Mouse (Mus musculus) stomach, embryonic 15.5 days (tissue): ENCODE results near the gene Trarg1. TPM values are rescaled to one million over a fixed set of nuclear protein-coding genes. Genes with fewer than 3 reads are reported as not detected.
"Not testable (repeated sequence)": the region's sequence is repeated elsewhere in the genome, so short reads cannot be mapped to it uniquely, and the experiment has no call there.

Experiments
- ATAC-seq: fragments of 200-750 bp; cut with Nextera tagmentation; 2 replicates; pipeline ENCODE4 v1.8.0; 2017; ENCODE audit warnings: low read depth, moderate number of reproducible peaks, moderate TSS enrichment; ENCODE audit not compliant: insufficient read depth, low FRiP score
- H3K27ac ChIP-seq: fragments of 300-500 bp; sonication (generic); 2 replicates; pipeline ENCODE4 v1.5.1; 2015; ENCODE audit warnings: mild to moderate bottlenecking, inconsistent platforms
- H3K27me3 ChIP-seq: fragments of 300-500 bp; sonication (generic); replicated peaks from 2 replicates; pipeline ENCODE4 v1.6.1; 2015; ENCODE audit warnings: inconsistent platforms
- H3K36me3 ChIP-seq: fragments of 300-500 bp; sonication (generic); 2 replicates; pipeline ENCODE4 v1.6.1; 2015; ENCODE audit warnings: inconsistent platforms
- H3K4me1 ChIP-seq: fragments of 300-500 bp; sonication (generic); 2 replicates; pipeline ENCODE4 v1.6.1; 2015; ENCODE audit warnings: inconsistent platforms
- H3K4me2 ChIP-seq: fragments of 300-500 bp; sonication (generic); 2 replicates; pipeline ENCODE4 v1.6.1; 2015; ENCODE audit warnings: mild to moderate bottlenecking, inconsistent platforms
- H3K4me3 ChIP-seq: fragments of 300-500 bp; sonication (generic); replicated peaks from 2 replicates; pipeline ENCODE4 v1.5.1; 2015; ENCODE audit warnings: inconsistent platforms
- H3K9ac ChIP-seq: fragments of 300-500 bp; sonication (generic); 2 replicates; pipeline ENCODE4 v1.6.1; 2015; ENCODE audit warnings: inconsistent platforms
- H3K9me3 ChIP-seq: fragments of 300-500 bp; sonication (generic); 2 replicates; pipeline ENCODE4 v1.6.1; 2016; ENCODE audit warnings: inconsistent platforms
- WGBS: fragments of 180-500 bp; shearing (Covaris S2); methylation state at CpG from one replicate; pipeline ENCODE4 v1.1.7; 2015; 5-methylcytosine and 5-hydroxymethylcytosine counted together
- polyA plus RNA-seq: library from polyadenylated mRNA; unstranded; fragments of >200 nt; fragmentation: Nextera tagmentation; extraction: Ambion mirVana; gene quantifications from 2 replicates; pipeline ENCODE4 v1.2.1, GENCODE M21; 2015

Trarg1 gene
- 0.61 and 0.89 TPM in 2 replicates for polyA plus RNA-seq

DNA sequence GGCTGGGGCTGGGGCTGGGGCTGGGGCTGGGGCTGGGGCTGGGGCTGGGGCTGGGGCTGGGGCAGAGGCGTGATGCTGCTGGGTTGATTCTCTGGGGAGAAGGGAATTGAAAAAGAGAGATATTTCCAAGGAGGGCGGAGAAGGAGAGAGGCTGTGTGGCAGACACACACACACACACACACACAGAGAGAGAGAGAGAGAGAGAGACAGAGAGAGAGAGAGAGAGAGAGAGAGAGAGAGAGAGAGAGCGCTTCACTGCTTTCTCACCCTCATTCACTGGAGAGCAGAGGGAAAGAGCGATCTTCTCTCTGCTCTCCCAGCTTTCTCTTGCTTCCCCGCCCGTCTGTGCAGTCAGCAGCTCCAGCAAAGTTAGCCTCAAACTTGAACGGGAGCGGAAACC, at the start of gene Trarg1:
Gene Trarg1 (plus strand): TSS at position 301 of the 400 bp plus-strand sequence.
- not testable (repeated sequence) for H3K27ac ChIP-seq, H3K4me3 ChIP-seq, H3K36me3 ChIP-seq, H3K27me3 ChIP-seq, H3K9ac ChIP-seq, ATAC-seq, H3K4me1 ChIP-seq, H3K9me3 ChIP-seq
- WGBS = 32% methylated on average over 8 of the region's 8 CpGs
- H3K4me2 ChIP-seq = peak within 1 kb of the TSS; percentile 11; the same call in 1 of the 2 replicates

DNA sequence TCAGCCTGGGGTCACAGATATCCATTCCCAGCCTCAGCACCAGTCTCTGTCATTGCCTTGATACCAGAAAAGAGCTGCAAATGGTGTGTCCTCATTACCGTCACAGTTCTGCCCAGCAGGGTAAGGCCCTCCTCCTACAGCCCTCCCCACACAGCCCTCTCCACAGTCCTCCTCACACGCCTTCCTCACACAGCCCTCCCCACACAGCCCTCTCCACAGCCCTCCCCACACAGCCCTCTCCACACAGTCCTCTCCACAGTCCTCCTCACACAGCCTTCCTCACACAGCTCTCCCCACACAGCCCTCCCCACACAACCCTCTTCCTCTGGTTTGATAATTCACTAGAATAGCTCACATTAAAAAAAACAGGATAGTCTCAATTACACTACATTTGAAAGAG, 49.6 kb upstream of the Trarg1 start:
- Histone ChIP-seq H3K4me3 (no peak overlapping the region), H3K27me3 (no peaks in the 10 kb centered on the region), H3K9ac (no peak overlapping the region), H3K4me1 (no peaks in the 10 kb centered on the region), H3K4me2 (no peak overlapping the region), H3K9me3 (no peaks in the 10 kb centered on the region), H3K36me3 (no peaks in the 10 kb centered on the region), H3K27ac (no peak overlapping the region)
- no peak for ATAC-seq
- 43% methylated on average over 2 of the region's 2 CpGs for WGBS

DNA sequence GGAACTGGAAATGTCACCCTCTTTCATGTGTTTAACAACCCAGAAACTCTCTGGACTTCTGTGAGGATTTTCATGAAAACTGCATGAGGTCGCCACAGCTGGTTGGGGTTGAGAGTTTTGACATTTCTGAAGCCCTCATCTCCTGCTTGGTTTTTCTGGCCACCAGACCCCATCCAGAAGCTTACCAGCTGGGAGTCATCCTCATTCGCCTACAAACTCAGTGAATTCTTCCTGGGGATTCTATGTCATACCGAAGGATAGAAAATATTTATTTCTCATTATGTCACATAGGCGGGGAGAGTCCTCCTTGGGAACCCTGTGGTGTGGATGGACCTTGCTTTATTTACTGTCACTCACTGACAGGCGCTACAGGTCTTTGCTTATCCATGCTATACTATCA, 49.1 kb upstream of the Trarg1 start:
- no peak for ATAC-seq
- H3K36me3 ChIP-seq = no peaks in the 10 kb centered on the region
- H3K27ac ChIP-seq = no peak overlapping the region
- H3K4me1 ChIP-seq = no peaks in the 10 kb centered on the region
- no peak overlapping the region for H3K9ac ChIP-seq
- H3K9me3 ChIP-seq = no peaks in the 10 kb centered on the region
- H3K27me3 ChIP-seq = no peaks in the 10 kb centered on the region
- WGBS = 57% methylated on average over 5 of the region's 5 CpGs
- no peak overlapping the region for H3K4me2 ChIP-seq
- no peak overlapping the region for H3K4me3 ChIP-seq

DNA sequence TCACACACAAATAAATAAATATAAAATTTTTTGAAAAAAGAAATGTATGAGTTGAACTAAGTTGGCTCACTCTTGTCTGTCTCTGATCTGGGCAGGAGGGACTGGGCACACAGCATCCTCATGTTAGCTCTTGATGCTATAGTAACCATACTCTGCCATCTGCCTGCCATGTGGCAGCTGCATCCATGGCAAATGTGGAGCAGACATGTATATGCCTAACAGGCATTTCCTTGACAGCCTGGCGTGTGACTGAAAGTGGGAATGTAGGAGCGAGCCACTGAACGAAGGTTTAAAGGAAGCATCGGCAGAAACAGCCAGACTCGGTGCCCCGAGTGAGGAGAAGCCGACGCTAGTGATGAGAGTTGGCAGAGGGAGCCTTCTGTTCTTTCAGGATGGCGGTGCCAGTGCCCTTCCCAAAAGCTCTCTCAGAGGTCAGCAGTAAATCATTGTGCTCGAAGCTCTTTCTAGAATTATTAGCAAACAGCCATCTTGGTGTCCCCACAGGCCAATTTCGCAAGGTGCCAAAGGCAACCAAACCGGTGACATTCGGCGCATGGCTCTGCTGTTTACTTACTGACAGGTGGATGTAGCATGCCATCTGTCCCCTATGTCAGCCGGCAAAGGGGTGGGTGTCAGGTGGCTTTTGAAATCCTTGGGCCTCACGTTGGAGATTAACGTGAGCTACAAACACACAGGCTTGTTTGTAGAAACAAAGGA, 40.2 kb upstream of the Trarg1 start:
- Histone ChIP-seq H3K27me3 (no peaks in the 10 kb centered on the region), H3K4me2 (no peak overlapping the region), H3K9me3 (no peaks in the 10 kb centered on the region), H3K4me3 (no peak overlapping the region), H3K9ac (no peak overlapping the region), H3K4me1 (no peaks in the 10 kb centered on the region), H3K36me3 (no peaks in the 10 kb centered on the region), H3K27ac (no peak overlapping the region)
- ATAC-seq = no peak
- WGBS = 73% methylated on average over 17 of the region's 17 CpGs

GRCm38 (mm10) chr11:76640231-76640630, 39.4 kb upstream of the Trarg1 start:
- no peaks in the 10 kb centered on the region for H3K36me3 ChIP-seq
- H3K4me2 ChIP-seq = no peak overlapping the region
- 0 out of 2 replicates have a peak, but pooled peaks cover 7% of the 10 kb centered on the region for H3K27me3 ChIP-seq
- no peak overlapping the region for H3K27ac ChIP-seq
- H3K4me3 ChIP-seq = no peak overlapping the region
- WGBS = 70% methylated on average over 4 of the region's 4 CpGs
- H3K9ac ChIP-seq = no peak overlapping the region
- no peaks in the 10 kb centered on the region for H3K4me1 ChIP-seq
- no peak for ATAC-seq
- no peaks in the 10 kb centered on the region for H3K9me3 ChIP-seq

DNA sequence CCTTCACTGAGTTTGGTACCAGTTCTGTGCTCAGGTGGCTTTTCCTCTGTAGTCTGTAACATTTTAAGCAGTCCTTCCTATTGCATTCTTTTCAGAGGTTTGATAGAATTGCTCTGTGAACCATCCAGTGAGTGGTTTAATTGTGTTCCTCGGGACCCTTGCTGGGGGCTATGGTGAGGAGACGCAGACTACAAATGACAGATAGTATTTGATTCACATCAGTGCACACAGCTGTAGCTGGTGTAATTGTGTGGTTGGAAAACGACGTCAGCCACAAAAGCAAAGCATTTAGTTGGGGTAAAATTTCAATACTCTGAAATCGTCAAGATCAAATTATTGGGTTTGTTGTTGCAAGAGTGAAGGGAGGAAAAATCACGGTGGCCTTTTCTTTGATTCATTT, 35.4 kb upstream of the Trarg1 start:
- Histone ChIP-seq H3K4me3 (no peak overlapping the region), H3K9me3 (no peaks in the 10 kb centered on the region), H3K4me2 (no peak overlapping the region), H3K4me1 (peaks cover 8% of the 10 kb centered on the region; the same call in 1 of the 2 replicates), H3K27ac (no peak overlapping the region), H3K9ac (no peak overlapping the region), H3K36me3 (no peaks in the 10 kb centered on the region), H3K27me3 (0 out of 2 replicates have a peak, but pooled peaks cover 12% of the 10 kb centered on the region)
- 76% methylated on average over 6 of the region's 6 CpGs for WGBS
- no peak for ATAC-seq

DNA sequence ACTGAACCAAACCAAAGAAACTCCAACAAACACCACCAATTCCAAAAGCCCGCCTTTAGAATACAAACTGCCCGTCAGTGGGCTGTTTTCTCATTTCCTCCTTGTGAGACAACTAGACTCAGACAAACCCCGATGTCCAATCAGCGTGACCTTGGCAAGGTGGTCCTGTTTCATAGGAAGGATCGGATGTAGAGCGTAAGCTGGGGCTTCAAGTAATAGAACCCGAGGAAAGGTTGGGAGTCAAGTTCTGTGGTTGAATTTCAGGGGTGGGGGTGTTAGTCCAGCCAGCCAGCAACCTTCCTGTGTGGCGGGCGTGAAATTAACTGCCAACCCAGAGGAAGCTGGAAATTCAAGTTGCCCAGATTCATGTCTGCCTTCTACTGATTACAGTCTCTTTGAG, 34.6 kb upstream of the Trarg1 start:
- Histone ChIP-seq H3K4me1 (peaks cover 8% of the 10 kb centered on the region; the same call in 1 of the 2 replicates), H3K9ac (no peak overlapping the region), H3K27me3 (0 out of 2 replicates have a peak, but pooled peaks cover 12% of the 10 kb centered on the region), H3K9me3 (no peaks in the 10 kb centered on the region), H3K4me3 (no peak overlapping the region), H3K36me3 (no peaks in the 10 kb centered on the region), H3K27ac (no peak overlapping the region), H3K4me2 (no peak overlapping the region)
- no peak for ATAC-seq
- WGBS = 79% methylated on average over 9 of the region's 9 CpGs

DNA sequence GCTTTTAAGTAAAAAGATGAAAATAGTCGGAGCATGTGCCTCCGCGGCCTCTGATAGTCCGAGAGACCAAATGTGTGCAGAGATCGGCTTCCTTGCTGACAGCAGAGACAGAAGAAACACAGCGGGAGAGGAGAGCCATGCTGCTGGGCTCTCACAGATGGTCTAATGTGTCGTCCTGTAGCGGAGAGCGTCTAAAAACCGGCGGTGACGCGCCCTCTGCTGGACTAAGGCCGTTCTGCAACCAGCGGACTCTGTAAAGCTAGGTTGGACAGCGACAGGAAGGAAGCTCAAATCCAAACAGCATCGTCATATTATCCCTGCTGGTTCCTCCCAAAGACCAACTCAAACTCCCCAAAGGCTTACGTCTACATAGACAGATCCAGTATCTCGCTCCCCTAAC, 33.7 kb upstream of the Trarg1 start:
- H3K4me2 ChIP-seq = peak overlapping the region; percentile 67
- peak; percentile 59; the same call in 1 of the 2 replicates for ATAC-seq
- no peaks in the 10 kb centered on the region for H3K36me3 ChIP-seq
- H3K4me3 ChIP-seq = peak overlapping the region; percentile 19
- H3K4me1 ChIP-seq = peaks cover 8% of the 10 kb centered on the region; the same call in 1 of the 2 replicates
- under 1% methylated on average over 19 of the region's 19 CpGs for WGBS
- H3K27ac ChIP-seq = no peak overlapping the region
- 0 out of 2 replicates have a peak overlapping the region, but pooled peaks have one; percentile 32 for H3K9ac ChIP-seq
- H3K27me3 ChIP-seq = 0 out of 2 replicates have a peak, but pooled peaks cover 12% of the 10 kb centered on the region
- no peaks in the 10 kb centered on the region for H3K9me3 ChIP-seq

- peak overlapping the region; percentile 40 for H3K4me2 ChIP-seq
- no peaks in the 10 kb centered on the region for H3K9me3 ChIP-seq
- H3K4me3 ChIP-seq = no peak overlapping the region
- H3K27ac ChIP-seq = no peak overlapping the region; the same call in 1 of the 2 replicates
- 0 out of 2 replicates have a peak, but pooled peaks cover 12% of the 10 kb centered on the region for H3K27me3 ChIP-seq
- WGBS = 9% methylated on average over 7 of the region's 7 CpGs
- ATAC-seq = peak; percentile 41; the same call in 1 of the 2 replicates
- no peaks in the 10 kb centered on the region for H3K36me3 ChIP-seq
- no peak overlapping the region for H3K9ac ChIP-seq
- peaks cover 8% of the 10 kb centered on the region; the same call in 1 of the 2 replicates for H3K4me1 ChIP-seq
These were observed 32.5 kb upstream of the Trarg1 start for GRCm38 (mm10) chr11:76647062-76647461.

GRCm38 (mm10) chr11:76647500-76647899, 32.1 kb upstream of the Trarg1 start:
- Histone ChIP-seq H3K4me2 (peak overlapping the region; percentile 40), H3K4me3 (no peak overlapping the region), H3K9ac (no peak overlapping the region), H3K4me1 (peaks cover 8% of the 10 kb centered on the region; the same call in 1 of the 2 replicates), H3K27me3 (0 out of 2 replicates have a peak, but pooled peaks cover 12% of the 10 kb centered on the region), H3K27ac (no peak overlapping the region; the same call in 1 of the 2 replicates), H3K36me3 (no peaks in the 10 kb centered on the region), H3K9me3 (no peaks in the 10 kb centered on the region)
- 8% methylated on average over 9 of the region's 9 CpGs for WGBS
- ATAC-seq = peak; percentile 48; the same call in 1 of the 2 replicates

DNA sequence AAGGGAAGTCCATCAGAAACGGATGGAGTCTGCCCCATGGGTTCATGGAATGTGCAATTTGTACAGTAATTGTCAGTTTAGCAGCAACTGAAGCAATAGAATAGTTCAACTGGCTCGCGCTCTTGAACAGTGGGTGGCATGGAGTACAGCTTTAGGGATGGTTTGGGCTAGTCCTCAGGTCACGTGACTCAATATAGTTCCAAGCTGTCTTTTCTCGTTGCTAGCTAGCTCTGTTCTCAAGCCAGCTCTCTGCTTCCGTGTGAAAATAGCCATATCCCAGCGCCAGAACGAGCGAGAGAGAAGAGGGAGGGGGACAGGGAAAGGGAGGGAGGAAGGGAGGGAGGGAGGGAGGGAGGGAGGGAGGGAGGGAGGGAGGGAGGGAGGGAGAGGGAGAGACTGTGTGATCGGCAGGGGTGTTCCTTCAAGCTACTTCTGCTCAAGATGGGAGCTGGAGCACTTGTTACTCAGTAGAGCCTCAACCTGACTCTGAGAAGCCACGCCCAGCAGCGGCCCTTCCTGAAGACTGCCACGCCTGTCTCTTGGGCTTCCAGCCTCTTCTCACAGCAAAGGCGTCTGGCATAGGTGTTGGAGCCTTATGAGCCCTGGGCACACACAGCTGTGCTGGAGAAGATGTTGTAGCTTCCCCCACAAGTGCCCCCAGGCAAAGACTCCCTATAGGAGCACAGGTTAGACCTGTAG, 28.6 kb upstream of the Trarg1 start:
- no peak for ATAC-seq
- Histone ChIP-seq H3K36me3 (no peaks in the 10 kb centered on the region), H3K27ac (no peak overlapping the region), H3K9ac (no peak overlapping the region), H3K4me1 (peaks cover 8% of the 10 kb centered on the region; the same call in 1 of the 2 replicates), H3K9me3 (no peaks in the 10 kb centered on the region), H3K4me3 (no peak overlapping the region), H3K27me3 (0 out of 2 replicates have a peak, but pooled peaks cover 6% of the 10 kb centered on the region), H3K4me2 (no peak overlapping the region)
- 56% methylated on average over 11 of the region's 14 CpGs for WGBS

DNA sequence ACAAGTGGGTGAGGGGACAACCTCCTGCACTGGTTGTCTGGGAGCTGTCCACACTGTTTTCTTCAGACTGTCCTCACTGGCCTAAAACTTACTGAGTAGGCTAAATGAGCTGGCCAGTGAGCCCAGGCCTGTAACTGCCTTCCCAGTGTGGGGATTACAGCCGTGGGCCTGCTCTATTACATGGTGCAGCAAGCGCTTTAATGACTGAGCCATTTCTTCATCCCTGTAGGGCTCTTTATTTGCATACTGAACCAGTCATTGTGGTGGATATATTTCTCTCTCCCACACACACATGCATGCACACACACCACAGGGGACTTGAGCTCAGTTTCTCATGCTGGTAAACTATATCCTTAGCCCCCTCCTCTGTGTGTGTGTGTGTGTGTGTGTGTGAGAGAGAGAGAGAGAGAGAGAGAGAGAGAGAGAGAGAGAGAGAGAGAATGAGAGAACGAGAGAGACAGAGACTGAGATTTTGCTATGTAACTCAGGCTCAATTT, 26.7 kb upstream of the Trarg1 start:
- no peak overlapping the region for H3K27ac ChIP-seq
- WGBS = 54% methylated on average over 3 of the region's 3 CpGs
- no peak overlapping the region for H3K4me3 ChIP-seq
- no peak overlapping the region for H3K4me2 ChIP-seq
- no peak overlapping the region for H3K9ac ChIP-seq
- no peaks in the 10 kb centered on the region for H3K4me1 ChIP-seq
- no peaks in the 10 kb centered on the region for H3K36me3 ChIP-seq
- ATAC-seq = no peak
- no peaks in the 10 kb centered on the region for H3K27me3 ChIP-seq
- H3K9me3 ChIP-seq = no peaks in the 10 kb centered on the region
